8 mouse cellular contexts compared by ENCODE assay signal in genomic region chr10:70097911-70098569, GRCm38 (mm10). TPM values are rescaled to one million over a fixed set of nuclear protein-coding genes. Genes with fewer than 3 reads are reported as not detected.
DNase-seq lines count a peak whose midpoint lies in the region; ATAC-seq and TF ChIP-seq lines count a peak whose summit lies in the region.

No protein-coding gene starts in this region.

- no peaks in the 10 kb centered on the region for H3K27me3 ChIP-seq in heart, embryonic 10.5 days (ENCODE audit: insufficient read depth, poor library complexity, severe bottlenecking)
- H3K27me3 ChIP-seq in kidney, embryonic 16.5 days (ENCODE audit: insufficient read depth, low read length) = no peaks in the 10 kb centered on the region
- no peaks in the 10 kb centered on the region for H3K27me3 ChIP-seq in liver, embryonic 11.5 days (replicated peaks; ENCODE audit: control insufficient read depth, insufficient read depth, low read length)
- H3K27me3 ChIP-seq in stomach, postnatal 0 days (ENCODE audit: control insufficient read depth, insufficient read depth, low read length) = no peaks in the 10 kb centered on the region

- H3K9me3 ChIP-seq in heart, embryonic 10.5 days = no peaks in the 10 kb centered on the region
- peaks cover 6% of the 10 kb centered on the region; the same call in 1 of the 2 replicates for H3K9me3 ChIP-seq in kidney, embryonic 16.5 days (ENCODE audit: low read length)
- H3K9me3 ChIP-seq in liver, embryonic 11.5 days (ENCODE audit: control insufficient read depth, low read length) = 0 out of 2 replicates have a peak, but pooled peaks cover 5% of the 10 kb centered on the region
- H3K9me3 ChIP-seq in stomach, postnatal 0 days (ENCODE audit: control insufficient read depth, low read length) = no peaks in the 10 kb centered on the region

- H3K27ac ChIP-seq in embryonic fibroblast, embryonic 13.5 days (ENCODE audit: insufficient read depth, low read length) = peak overlapping the region; percentile 84
- H3K27ac ChIP-seq in heart, embryonic 10.5 days = peak overlapping the region; percentile 97
- H3K27ac ChIP-seq in kidney, embryonic 16.5 days (ENCODE audit: low read length) = peak overlapping the region; percentile 92
- peak overlapping the region; percentile 84 for H3K27ac ChIP-seq in liver, embryonic 11.5 days (ENCODE audit: low read depth, low read length)
- peak overlapping the region; percentile 91 for H3K27ac ChIP-seq in stomach, postnatal 0 days (replicated peaks)

- WGBS in heart, embryonic 10.5 days = under 1% methylated on average over 29 of the region's 29 CpGs
- 0% methylated on average over 29 of the region's 29 CpGs for WGBS in kidney, embryonic 16.5 days
- 3% methylated on average over 29 of the region's 29 CpGs for WGBS in liver, embryonic 11.5 days
- WGBS in stomach, postnatal 0 days = under 1% methylated on average over 29 of the region's 29 CpGs

- H3K4me1 ChIP-seq in embryonic fibroblast, embryonic 13.5 days (ENCODE audit: control insufficient read depth, insufficient read depth, low read length) = peaks cover 9% of the 10 kb centered on the region
- H3K4me1 ChIP-seq in heart, embryonic 10.5 days = peaks cover 45% of the 10 kb centered on the region
- H3K4me1 ChIP-seq in kidney, embryonic 16.5 days (ENCODE audit: insufficient read depth, low read length) = peaks cover 31% of the 10 kb centered on the region
- H3K4me1 ChIP-seq in liver, embryonic 11.5 days (replicated peaks; ENCODE audit: control insufficient read depth, insufficient read depth, low read length) = peaks cover 38% of the 10 kb centered on the region
- H3K4me1 ChIP-seq in stomach, postnatal 0 days (replicated peaks; ENCODE audit: control insufficient read depth, insufficient read depth) = peaks cover 2% of the 10 kb centered on the region

- ATAC-seq in CD4-positive, CD25-positive, alpha-beta regulatory T cell, adult 4 months = no peak
- peak; percentile 41 for ATAC-seq in kidney, embryonic 16.5 days (ENCODE audit: low FRiP score, low TSS enrichment)
- peak; percentile 27 for ATAC-seq in liver, embryonic 11.5 days (replicated peaks; ENCODE audit: low FRiP score)
- ATAC-seq in stomach, postnatal 0 days (ENCODE audit: low FRiP score, low TSS enrichment) = peak; percentile 45

- peaks cover 18% of the 10 kb centered on the region for H3K36me3 ChIP-seq in heart, embryonic 10.5 days
- peaks cover 9% of the 10 kb centered on the region; the same call in 1 of the 2 replicates for H3K36me3 ChIP-seq in kidney, embryonic 16.5 days (ENCODE audit: insufficient read depth, low read length)
- peaks cover 13% of the 10 kb centered on the region for H3K36me3 ChIP-seq in liver, embryonic 11.5 days (ENCODE audit: control insufficient read depth, insufficient read depth, low read length)
- no peaks in the 10 kb centered on the region for H3K36me3 ChIP-seq in stomach, postnatal 0 days (ENCODE audit: control insufficient read depth, insufficient read depth, low read length)

- TF ChIP-seq EP300 in stomach, postnatal 0 days (optimal IDR thresholded peaks at IDR 0.05) = no peak

- peak overlapping the region; percentile 87 for H3K9ac ChIP-seq in kidney, embryonic 16.5 days (replicated peaks; ENCODE audit: low read length)
- peak overlapping the region; percentile 87 for H3K9ac ChIP-seq in liver, embryonic 11.5 days (ENCODE audit: low read depth, low read length)
- H3K9ac ChIP-seq in stomach, postnatal 0 days (ENCODE audit: low read length) = peak overlapping the region; percentile 89

- TF ChIP-seq CTCF in embryonic fibroblast, embryonic 13.5 days (IDR thresholded peaks at IDR 0.05; ENCODE audit: borderline replicate concordance, insufficient read depth, low read length) = no peak
- no peak for TF ChIP-seq CTCF in stomach, postnatal 0 days (IDR thresholded peaks at IDR 0.05; ENCODE audit: low read depth)

- peak; percentile 47; the same call in 1 of the 2 replicates for TF ChIP-seq POLR2A in embryonic fibroblast, embryonic 13.5 days (IDR thresholded peaks at IDR 0.05; ENCODE audit: low read depth, low read length)

- H3K4me3 ChIP-seq in embryonic fibroblast, embryonic 13.5 days (ENCODE audit: insufficient read depth, low read length) = peak overlapping the region; percentile 97
- peak overlapping the region; percentile 100 for H3K4me3 ChIP-seq in heart, embryonic 10.5 days
- H3K4me3 ChIP-seq in kidney, embryonic 16.5 days (ENCODE audit: low read length) = peak overlapping the region; percentile 93
- H3K4me3 ChIP-seq in liver, embryonic 11.5 days (ENCODE audit: low read depth, low read length) = peak overlapping the region; percentile 73
- H3K4me3 ChIP-seq in stomach, postnatal 0 days (ENCODE audit: low read depth, low read length) = peak overlapping the region; percentile 97

- peak; percentile 41 for DNase-seq in CD4-positive, CD25-positive, alpha-beta regulatory T cell, adult 2 months (ENCODE audit: low read depth, low spot score)
- DNase-seq in heart, embryonic 10.5 days (ENCODE audit: low spot score) = no peak
- peak; percentile 64 for DNase-seq in liver, embryonic 11.5 days (ENCODE audit: low spot score)
- peak; percentile 30 for DNase-seq in naive thymus-derived CD4-positive, alpha-beta T cell, adult 2 months (ENCODE audit: low read depth)
- peak; percentile 73 for DNase-seq in stomach, postnatal 0 days (ENCODE audit: low spot score)

- peak overlapping the region; percentile 87 for H3K4me2 ChIP-seq in kidney, embryonic 16.5 days (replicated peaks; ENCODE audit: low read depth, low read length)
- peak overlapping the region; percentile 76 for H3K4me2 ChIP-seq in liver, embryonic 11.5 days
- peak overlapping the region; percentile 84 for H3K4me2 ChIP-seq in stomach, postnatal 0 days (replicated peaks; ENCODE audit: low read depth)

RNA-seq across cellular contexts. Expression of gene Ccdc6, which starts 1.1 kb away (rescaled TPM):
- 10 to 100 TPM; 28.7 to 30.9 TPM for polyA plus RNA-seq in CD4-positive, CD25-positive, alpha-beta regulatory T cell, adult 4 months (2017; shearing (Covaris generic))
- 68.8 and 74.6 TPM in 2 replicates for polyA plus RNA-seq in embryonic fibroblast, embryonic 13.5 days (2011; ENCODE audit: insufficient read length, low read depth, missing spikeins)
- polyA plus RNA-seq in heart, embryonic 10.5 days (2016; fragmentation: Nextera tagmentation; extraction: Ambion mirVana) = 14.6 and 16.0 TPM in 2 replicates
- polyA plus RNA-seq in kidney, embryonic 16.5 days (2015; fragmentation: Nextera tagmentation; extraction: Ambion mirVana) = 18.3 and 22.4 TPM in 2 replicates
- polyA plus RNA-seq in liver, embryonic 11.5 days (2014; fragmentation: Nextera tagmentation; extraction: Ambion mirVana) = 18.8 and 19.1 TPM in 2 replicates
- polyA plus RNA-seq in stomach, postnatal 0 days (2015; fragmentation: Nextera tagmentation; extraction: Ambion mirVana) = 9.4 and 10.0 TPM in 2 replicates
